Mouse (Mus musculus): Measurements from ENCODE around the gene Sspo. TPM values are rescaled to one million over a fixed set of nuclear protein-coding genes. Genes with fewer than 3 reads are reported as not detected.

Gene Sspo
- total and polyA plus RNA-seq, 3 experiments = 0.08 to 0.42 (median 0.17) TPM

DNA sequence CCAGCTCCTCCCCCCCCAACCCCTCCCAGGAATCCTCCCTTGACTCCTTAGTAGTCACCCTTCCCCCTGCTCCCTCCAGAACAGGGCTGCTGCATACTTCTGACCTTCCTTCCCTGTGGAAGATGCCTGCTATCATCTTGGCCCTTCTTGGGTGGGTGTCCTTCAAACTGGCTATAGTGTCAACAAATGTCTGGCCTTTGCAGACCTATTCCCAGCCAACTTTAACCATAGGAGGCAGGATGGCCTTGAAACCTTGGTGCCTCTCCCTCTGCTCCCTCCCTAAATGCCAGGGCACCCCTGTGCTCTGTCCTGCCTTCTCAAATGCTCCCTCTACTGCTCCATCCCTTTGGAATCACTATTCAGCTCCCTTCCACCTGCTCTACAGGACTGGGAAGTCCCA, 8.4 kb upstream of the Sspo start:
- Histone ChIP-seq H3K27ac (ENCODE audit: insufficient read depth, low read depth) (no peak overlapping the region), H3K36me3 (replicated peaks in 1 of 2; ENCODE audit: control insufficient read depth in 1 of 2, insufficient read depth in 1 of 2, low read length in 1 of 2) (peaks cover 4 to 49% of the 10 kb centered on the region in 2 experiments), H3K4me3 (replicated peaks in 1 of 3; ENCODE audit: low read depth in 2 of 3, low read length in 2 of 3, poor library complexity in 1 of 3) (no peak overlapping the region), H3K27me3 (replicated peaks) (no peaks in the 10 kb centered on the region), H3K9ac (ENCODE audit: insufficient read depth, low read depth) (no peak overlapping the region), H3K4me2 (ENCODE audit: insufficient read depth, low read depth, poor library complexity, severe bottlenecking) (no peak overlapping the region), H3K9me3 (replicated peaks; ENCODE audit: low read length) (peaks cover 23% of the 10 kb centered on the region), H3K79me2 (replicated peaks; ENCODE audit: control insufficient read depth, extremely low read depth, insufficient read depth, poor library complexity, severe bottlenecking) (no peaks in the 10 kb centered on the region), H3K4me1 (ENCODE audit: control insufficient read depth in 1 of 2, insufficient read depth in 2 of 2) (peaks cover 0 to 30% of the 10 kb centered on the region in 2 experiments; a peak in 2 of 4 replicates)
- dilution Hi-C loops (cut with MboI; ENCODE audit: extremely low pct_ligation_motif_present, extremely low pct_unique_long_range_greater_than_20kb, low sequenced_read_pairs) = no loop called here
- no peak for DNase-seq (ENCODE audit: extremely low read depth)
- no peak for TF ChIP-seq MYC (IDR thresholded peaks at IDR 0.05; ENCODE audit: low read depth, low read length)
- TF ChIP-seq MAZ (IDR thresholded peaks at IDR 0.05; ENCODE audit: low read depth, low read length) = no peak
- no peak for TF ChIP-seq KAT2A (IDR thresholded peaks at IDR 0.05; ENCODE audit: insufficient replicate concordance, low read length)
- TF ChIP-seq ZMIZ1 (IDR thresholded peaks at IDR 0.05; ENCODE audit: low read depth, low read length) = no peak
- TF ChIP-seq JUND (conservative IDR thresholded peaks at IDR 0.05; ENCODE audit: low read depth, low read length) = no peak
- no peak for TF ChIP-seq ETS1 (conservative IDR thresholded peaks at IDR 0.05; ENCODE audit: low read depth, low read length)
- TF ChIP-seq ZNF384 (IDR thresholded peaks at IDR 0.05; ENCODE audit: low read depth, low read length) = no peak
- no peak for TF ChIP-seq MXI1 (IDR thresholded peaks at IDR 0.05; ENCODE audit: low read depth, low read length)
- no peak for TF ChIP-seq JUN (IDR thresholded peaks at IDR 0.05; ENCODE audit: insufficient read depth, low read depth, low read length)
- TF ChIP-seq MAFK (IDR thresholded peaks at IDR 0.05; ENCODE audit: insufficient replicate concordance, low read length) = no peak
- no peak for TF ChIP-seq MEF2A (IDR thresholded peaks at IDR 0.05; ENCODE audit: borderline replicate concordance, low read depth, low read length)
- TF ChIP-seq SIN3A (IDR thresholded peaks at IDR 0.05; ENCODE audit: low read length) = no peak
- TF ChIP-seq ZKSCAN1 (IDR thresholded peaks at IDR 0.05; ENCODE audit: borderline replicate concordance, low read depth, low read length) = no peak
- TF ChIP-seq HCFC1 (IDR thresholded peaks at IDR 0.05; ENCODE audit: low read depth, low read length) = no peak
- TF ChIP-seq UBTF (IDR thresholded peaks at IDR 0.05; ENCODE audit: low read depth, low read length) = no peak
- TF ChIP-seq RAD21 (IDR thresholded peaks at IDR 0.05; ENCODE audit: low read depth, low read length) = no peak
- in situ Hi-C loops (cut with MboI; ENCODE audit: low pct_ligation_motif_present, low pct_unique_long_range_greater_than_20kb, low sequenced_read_pairs) = no loop called here

DNA sequence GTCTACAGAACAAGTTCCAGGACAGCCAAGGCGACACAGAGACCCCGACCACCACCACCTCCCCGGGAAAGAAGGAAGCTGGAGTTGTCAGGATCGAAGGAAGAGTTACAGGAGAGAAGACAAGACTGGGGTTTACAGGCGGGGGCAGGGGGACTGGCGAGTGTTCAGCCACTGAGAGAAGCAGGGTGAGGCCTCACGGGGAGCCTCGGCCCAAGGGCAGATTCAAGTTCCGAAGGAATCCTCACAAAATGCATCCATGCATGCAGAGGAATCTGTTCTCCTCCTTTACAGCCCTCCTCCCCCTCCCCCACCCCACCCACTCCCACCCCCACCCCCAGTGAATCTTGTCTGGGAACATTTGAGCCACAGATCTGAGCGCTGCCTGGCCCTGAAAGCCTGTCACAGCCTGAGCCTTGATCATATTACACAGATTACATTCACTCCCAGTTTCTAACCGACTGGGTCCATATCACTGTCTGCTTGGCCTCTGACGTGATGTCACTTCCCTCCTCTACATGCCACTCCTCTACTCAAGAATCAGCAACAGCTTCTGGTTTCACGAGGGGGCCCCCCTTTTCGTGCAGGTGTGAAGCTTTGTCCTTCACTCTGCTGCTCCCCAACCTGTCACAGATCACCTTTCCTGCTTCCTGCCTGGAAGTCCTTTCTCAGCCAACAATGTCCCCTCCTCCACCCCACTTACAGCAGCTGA, 7.6 kb upstream of the Sspo start:
- Histone ChIP-seq H3K27me3 (replicated peaks) (no peaks in the 10 kb centered on the region), H3K4me2 (ENCODE audit: insufficient read depth, low read depth, poor library complexity, severe bottlenecking) (no peak overlapping the region), H3K4me3 (replicated peaks in 1 of 3; ENCODE audit: low read depth in 2 of 3, low read length in 2 of 3, poor library complexity in 1 of 3) (no peak overlapping the region), H3K79me2 (replicated peaks; ENCODE audit: control insufficient read depth, extremely low read depth, insufficient read depth, poor library complexity, severe bottlenecking) (no peaks in the 10 kb centered on the region), H3K9me3 (replicated peaks; ENCODE audit: low read length) (peaks cover 23% of the 10 kb centered on the region), H3K36me3 (replicated peaks in 1 of 2; ENCODE audit: control insufficient read depth in 1 of 2, insufficient read depth in 1 of 2, low read length in 1 of 2) (peaks cover 4 to 49% of the 10 kb centered on the region in 2 experiments), H3K4me1 (ENCODE audit: control insufficient read depth in 1 of 2, insufficient read depth in 2 of 2) (peaks cover 0 to 30% of the 10 kb centered on the region in 2 experiments; a peak in 2 of 4 replicates), H3K9ac (ENCODE audit: insufficient read depth, low read depth) (no peak overlapping the region), H3K27ac (ENCODE audit: insufficient read depth, low read depth) (no peak overlapping the region)
- in situ Hi-C loops (cut with MboI; ENCODE audit: low pct_ligation_motif_present, low pct_unique_long_range_greater_than_20kb, low sequenced_read_pairs) = no loop called here
- DNase-seq (ENCODE audit: extremely low read depth) = no peak
- no peak for TF ChIP-seq MAFK (IDR thresholded peaks at IDR 0.05; ENCODE audit: insufficient replicate concordance, low read length)
- TF ChIP-seq MXI1 (IDR thresholded peaks at IDR 0.05; ENCODE audit: low read depth, low read length) = no peak
- TF ChIP-seq CHD1 (IDR thresholded peaks at IDR 0.05; ENCODE audit: low read depth, low read length) = no peak
- no peak for TF ChIP-seq NELFE (IDR thresholded peaks at IDR 0.05; ENCODE audit: low read depth, low read length)
- no peak for TF ChIP-seq USF2 (conservative IDR thresholded peaks at IDR 0.05; ENCODE audit: low read depth, low read length)
- no peak for TF ChIP-seq ZNF384 (IDR thresholded peaks at IDR 0.05; ENCODE audit: low read depth, low read length)
- TF ChIP-seq NRF1 (IDR thresholded peaks at IDR 0.05; ENCODE audit: low read depth, low read length) = no peak
- TF ChIP-seq SIN3A (IDR thresholded peaks at IDR 0.05; ENCODE audit: low read length) = no peak
- no peak for TF ChIP-seq HCFC1 (IDR thresholded peaks at IDR 0.05; ENCODE audit: low read depth, low read length)
- TF ChIP-seq ZC3H11A (IDR thresholded peaks at IDR 0.05; ENCODE audit: low read depth, low read length) = no peak
- no peak for TF ChIP-seq MYC (IDR thresholded peaks at IDR 0.05; ENCODE audit: low read depth, low read length)
- TF ChIP-seq ZMIZ1 (IDR thresholded peaks at IDR 0.05; ENCODE audit: low read depth, low read length) = no peak
- no peak for TF ChIP-seq BHLHE40 (IDR thresholded peaks at IDR 0.05; ENCODE audit: low read depth, low read length)
- no peak for TF ChIP-seq ETS1 (conservative IDR thresholded peaks at IDR 0.05; ENCODE audit: low read depth, low read length)
- TF ChIP-seq E2F4 (IDR thresholded peaks at IDR 0.05; ENCODE audit: insufficient replicate concordance, low read depth, low read length) = no peak
- no peak for TF ChIP-seq JUND (conservative IDR thresholded peaks at IDR 0.05; ENCODE audit: low read depth, low read length)
- no peak for TF ChIP-seq UBTF (IDR thresholded peaks at IDR 0.05; ENCODE audit: low read depth, low read length)
- TF ChIP-seq IRF4 (IDR thresholded peaks at IDR 0.05; ENCODE audit: low read depth, low read length) = no peak
- TF ChIP-seq POLR2A (IDR thresholded peaks at IDR 0.05; ENCODE audit: low read depth, low read length) = no peak
- dilution Hi-C loops (cut with MboI; ENCODE audit: extremely low pct_ligation_motif_present, extremely low pct_unique_long_range_greater_than_20kb, low sequenced_read_pairs) = no loop called here

Data from CH12.LX (cell line).